Mouse (Mus musculus) embryonic facial prominence, embryonic 14.5 days (tissue): Measurements from ENCODE around the gene Chchd6. TPM values are rescaled to one million over a fixed set of nuclear protein-coding genes. Genes with fewer than 3 reads are reported as not detected.
A peak's percentile ranks its signal among the peaks of the same experiment; 100 is the strongest.

ENCODE experiments used
- ATAC-seq: fragments of 200-750 bp; cut with Nextera tagmentation; 2 replicates; pipeline ENCODE4 v1.8.0; 2017; ENCODE audit warnings: low read depth, moderate number of reproducible peaks, moderate TSS enrichment
- DNase-seq: peaks from one replicate; pipeline ENCODE4 v3.0.0-alpha.2; 2015; ENCODE audit warnings: low spot score
- H3K27ac ChIP-seq: fragments of 300-500 bp; sonication (generic); replicated peaks from 2 replicates; pipeline ENCODE4 v1.5.1; 2014; ENCODE audit warnings: low read depth, mild to moderate bottlenecking, low read length, moderate library complexity
- H3K27me3 ChIP-seq: fragments of 300-500 bp; sonication (generic); replicated peaks from 2 replicates; pipeline ENCODE4 v1.6.1; 2014; ENCODE audit warnings: low read length; ENCODE audit not compliant: control insufficient read depth, insufficient read depth
- H3K36me3 ChIP-seq: fragments of 300-500 bp; sonication (generic); 2 replicates; pipeline ENCODE4 v1.6.1; 2014; ENCODE audit warnings: low read length, mixed read lengths; ENCODE audit not compliant: control insufficient read depth, insufficient read depth
- H3K4me1 ChIP-seq: fragments of 300-500 bp; sonication (generic); 2 replicates; pipeline ENCODE4 v1.6.1; 2014; ENCODE audit warnings: antibody characterized with exemption, low read length; ENCODE audit not compliant: control insufficient read depth, insufficient read depth
- H3K4me2 ChIP-seq: fragments of 300-500 bp; sonication (generic); 2 replicates; pipeline ENCODE4 v1.6.1; 2014; ENCODE audit warnings: low read depth, mild to moderate bottlenecking, low read length, moderate library complexity, mixed read lengths
- H3K4me3 ChIP-seq: fragments of 300-500 bp; sonication (generic); 2 replicates; pipeline ENCODE4 v1.5.1; 2014; ENCODE audit warnings: low read depth, mild to moderate bottlenecking, low read length
- H3K9ac ChIP-seq: fragments of 300-500 bp; sonication (generic); 2 replicates; pipeline ENCODE4 v1.6.1; 2014; ENCODE audit warnings: low read depth, mild to moderate bottlenecking, low read length, moderate library complexity, mixed read lengths
- H3K9me3 ChIP-seq: fragments of 300-500 bp; sonication (generic); 2 replicates; pipeline ENCODE4 v1.6.1; 2016; ENCODE audit warnings: low read length; ENCODE audit not compliant: control insufficient read depth
- WGBS: fragments of 180-500 bp; shearing (Covaris S2); extraction: QIAGEN DNeasy Blood & Tissue Kit; methylation state at CpG from one replicate; pipeline ENCODE4 v1.1.7; 2014; 5-methylcytosine and 5-hydroxymethylcytosine counted together
- polyA plus RNA-seq: library from polyadenylated mRNA; unstranded; fragments of >200 nt; fragmentation: Nextera tagmentation; extraction: Ambion mirVana; gene quantifications from 2 replicates; pipeline ENCODE4 v1.2.1, GENCODE M21; 2014

Chchd6 gene
- polyA plus RNA-seq, 1 experiment from 2014 or later, result 53.5 TPM

DNA sequence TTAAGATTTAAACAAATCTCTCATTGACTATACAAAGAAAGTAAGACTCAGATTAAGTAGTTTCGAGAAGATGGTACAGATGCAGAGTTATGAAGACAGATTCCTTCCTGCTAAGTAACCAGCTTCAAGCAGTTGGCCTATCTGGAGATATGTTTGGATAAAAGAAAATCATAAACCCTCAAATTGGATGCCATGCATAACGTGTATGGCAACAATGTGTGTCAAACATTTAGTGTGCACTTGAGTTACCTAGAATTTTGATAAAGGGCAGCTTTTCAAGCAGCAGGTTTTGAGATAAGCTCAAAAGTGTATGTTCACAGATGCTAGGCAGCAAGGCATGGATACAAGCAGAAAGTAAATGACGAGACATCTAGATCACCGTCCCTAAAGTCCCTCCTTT lies 114.3 kb downstream of the Chchd6 start:
- H3K9me3 ChIP-seq, result no peaks in the 10 kb centered on the region
- no peak overlapping the region for H3K4me3 ChIP-seq
- WGBS, result 84% methylated on average over 4 of the region's 4 CpGs
- no peaks in the 10 kb centered on the region for H3K36me3 ChIP-seq
- ATAC-seq, result no peak
- H3K4me2 ChIP-seq, result no peak overlapping the region
- no peak overlapping the region for H3K27ac ChIP-seq
- H3K4me1 ChIP-seq, result no peaks in the 10 kb centered on the region
- no peak overlapping the region for H3K9ac ChIP-seq
- DNase-seq, result no peak
- H3K27me3 ChIP-seq, result no peaks in the 10 kb centered on the region

DNA sequence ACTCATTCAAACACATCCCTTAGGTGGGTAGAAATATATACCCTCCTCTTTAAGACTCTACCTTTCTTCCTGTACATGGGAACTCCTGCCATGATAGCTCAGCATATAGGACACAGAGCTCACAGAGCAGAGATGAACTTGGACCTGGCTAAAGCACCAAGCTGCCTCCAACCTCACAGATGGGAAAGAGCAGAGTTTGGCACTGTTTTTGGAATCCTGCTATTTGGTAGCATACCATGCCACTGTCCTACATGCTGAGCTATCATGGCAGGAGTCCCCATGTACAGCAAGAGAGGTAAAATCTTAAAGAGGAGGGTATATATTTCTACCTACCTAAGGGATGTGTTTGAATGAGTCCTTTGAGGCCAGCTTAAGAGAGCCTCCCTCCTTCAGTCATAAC lies 127.5 kb downstream of the Chchd6 start:
- ATAC-seq (no peak), DNase-seq (no peak)
- no peak overlapping the region for H3K4me3 ChIP-seq
- H3K36me3 ChIP-seq, result no peaks in the 10 kb centered on the region
- no peaks in the 10 kb centered on the region for H3K9me3 ChIP-seq
- no peak overlapping the region for H3K27ac ChIP-seq
- H3K9ac ChIP-seq, result no peak overlapping the region
- H3K27me3 ChIP-seq, result no peaks in the 10 kb centered on the region
- no peaks in the 10 kb centered on the region for H3K4me1 ChIP-seq
- no peak overlapping the region for H3K4me2 ChIP-seq

DNA sequence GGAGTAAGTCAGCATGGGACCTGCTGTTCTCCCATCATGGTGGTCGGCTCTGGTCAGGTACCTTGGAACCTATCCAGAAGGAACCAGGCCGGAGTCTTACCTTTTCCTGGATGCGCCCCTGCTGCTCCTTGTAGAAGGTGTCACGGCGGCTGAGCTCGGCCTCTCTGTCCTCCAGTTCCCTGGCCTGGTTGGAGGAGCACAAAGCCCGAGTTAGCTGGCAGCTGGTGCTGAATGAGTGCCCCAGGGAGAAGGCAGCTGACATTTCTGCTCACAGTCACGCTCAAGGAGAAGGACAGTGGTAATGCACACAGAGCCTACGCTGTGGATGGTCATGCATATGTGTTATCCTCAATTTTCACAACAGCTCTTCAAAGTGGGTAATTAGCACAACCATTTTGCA lies 128.2 kb downstream of the Chchd6 start:
- no peak overlapping the region for H3K4me3 ChIP-seq
- DNase-seq, result no peak
- peaks cover 5% of the 10 kb centered on the region; the same call in 1 of the 2 replicates for H3K4me1 ChIP-seq
- H3K9me3 ChIP-seq, result no peaks in the 10 kb centered on the region
- no peaks in the 10 kb centered on the region for H3K36me3 ChIP-seq
- no peak overlapping the region for H3K9ac ChIP-seq
- H3K4me2 ChIP-seq, result no peak overlapping the region
- no peak overlapping the region for H3K27ac ChIP-seq
- H3K27me3 ChIP-seq, result no peaks in the 10 kb centered on the region
- WGBS, result 72% methylated on average over 9 of the region's 9 CpGs
- ATAC-seq, result no peak

DNA sequence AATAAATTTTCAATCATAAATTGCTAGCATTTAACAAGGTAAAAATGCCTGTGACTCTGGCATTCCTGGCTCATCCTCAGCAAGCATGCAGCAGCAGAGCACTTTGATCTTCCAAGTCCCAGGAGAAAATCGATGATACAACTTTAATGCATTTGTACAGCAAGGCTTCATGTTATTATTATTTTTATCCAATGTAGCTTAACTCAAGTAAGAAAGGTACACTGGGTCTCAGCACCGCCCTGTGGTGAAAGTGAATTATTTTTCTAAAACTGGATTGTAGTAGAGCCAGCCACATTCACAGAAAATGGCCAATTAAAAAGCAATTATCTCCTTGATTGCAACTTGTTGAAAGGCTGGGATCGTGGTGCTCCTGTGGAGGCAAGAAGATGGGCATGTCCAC lies 128.6 kb downstream of the Chchd6 start:
- 66% methylated on average over 3 of the region's 3 CpGs for WGBS
- H3K9ac ChIP-seq, result no peak overlapping the region
- peaks cover 9% of the 10 kb centered on the region for H3K4me1 ChIP-seq
- H3K36me3 ChIP-seq, result no peaks in the 10 kb centered on the region
- no peak for ATAC-seq
- H3K27me3 ChIP-seq, result no peaks in the 10 kb centered on the region
- no peak overlapping the region for H3K27ac ChIP-seq
- H3K4me2 ChIP-seq, result no peak overlapping the region
- no peaks in the 10 kb centered on the region for H3K9me3 ChIP-seq
- DNase-seq, result peak; percentile 14
- no peak overlapping the region for H3K4me3 ChIP-seq

GRCm38 (mm10) chr6:89466053-89466708 lies 129.3 kb downstream of the Chchd6 start:
- Histone ChIP-seq H3K9me3 (no peaks in the 10 kb centered on the region), H3K36me3 (no peaks in the 10 kb centered on the region), H3K9ac (no peak overlapping the region), H3K4me1 (peaks cover 15% of the 10 kb centered on the region), H3K4me2 (no peak overlapping the region), H3K4me3 (no peak overlapping the region), H3K27me3 (no peaks in the 10 kb centered on the region), H3K27ac (no peak overlapping the region)
- DNase-seq (peak; percentile 7), ATAC-seq (no peak)
- 70% methylated on average over 12 of the region's 12 CpGs for WGBS

- no peak overlapping the region for H3K9ac ChIP-seq
- DNase-seq, result peak; percentile 46
- H3K27me3 ChIP-seq, result no peaks in the 10 kb centered on the region
- no peak overlapping the region for H3K4me3 ChIP-seq
- no peaks in the 10 kb centered on the region for H3K36me3 ChIP-seq
- H3K4me2 ChIP-seq, result no peak overlapping the region
- peaks cover 15% of the 10 kb centered on the region for H3K4me1 ChIP-seq
- 75% methylated on average over 2 of the region's 2 CpGs for WGBS
- H3K9me3 ChIP-seq, result no peaks in the 10 kb centered on the region
- peak; percentile 12; the same call in 1 of the 2 replicates for ATAC-seq
- no peak overlapping the region for H3K27ac ChIP-seq
Observed at GRCm38 (mm10) chr6:89462223-89462760, 133.2 kb downstream of the Chchd6 start.

GRCm38 (mm10) chr6:89461250-89462222 lies 133.9 kb downstream of the Chchd6 start:
- Histone ChIP-seq H3K4me2 (no peak overlapping the region), H3K27ac (no peak overlapping the region), H3K36me3 (no peaks in the 10 kb centered on the region), H3K9me3 (no peaks in the 10 kb centered on the region), H3K4me1 (peaks cover 16% of the 10 kb centered on the region), H3K27me3 (no peaks in the 10 kb centered on the region), H3K9ac (no peak overlapping the region), H3K4me3 (no peak overlapping the region)
- DNase-seq (peak; percentile 73), ATAC-seq (peak; percentile 60; the same call in 1 of the 2 replicates)
- 55% methylated on average over 9 of the region's 9 CpGs for WGBS

- 66% methylated on average over 3 of the region's 3 CpGs for WGBS
- Histone ChIP-seq H3K4me3 (no peak overlapping the region), H3K9me3 (no peaks in the 10 kb centered on the region), H3K4me1 (peaks cover 24% of the 10 kb centered on the region), H3K27ac (no peak overlapping the region), H3K9ac (no peak overlapping the region), H3K27me3 (no peaks in the 10 kb centered on the region), H3K4me2 (no peak overlapping the region), H3K36me3 (no peaks in the 10 kb centered on the region)
- ATAC-seq (no peak), DNase-seq (no peak)
Observed at GRCm38 (mm10) chr6:89459634-89460033, 135.8 kb downstream of the Chchd6 start.
